Mouse (Mus musculus) megakaryocyte, embryonic 14.5 days (primary cell): ENCODE results near the gene Guk1. TPM values are rescaled to one million over a fixed set of nuclear protein-coding genes. Genes with fewer than 3 reads are reported as not detected.

Source experiments
- H3K27me3 ChIP-seq: replicated peaks from 2 replicates; pipeline ENCODE3; 2012; ENCODE audit warnings: inconsistent platforms
- H3K36me3 ChIP-seq: replicated peaks from 2 replicates; pipeline ENCODE3; 2012; ENCODE audit warnings: low read length, inconsistent platforms, mixed read lengths
- H3K4me1 ChIP-seq: 2 replicates; pipeline ENCODE4 v1.6.1; 2012; ENCODE audit warnings: inconsistent platforms
- H3K4me3 ChIP-seq: replicated peaks from 2 replicates; pipeline ENCODE3; 2012; ENCODE audit warnings: moderate library complexity, mild to moderate bottlenecking, inconsistent platforms
- H3K9me3 ChIP-seq: 2 replicates; pipeline ENCODE4 v1.6.1; 2012; ENCODE audit warnings: inconsistent platforms
- FLI1 ChIP-seq: IDR thresholded peaks from 2 replicates; pipeline ENCODE4 v1.6.1; 2012; ENCODE audit warnings: low read length, inconsistent platforms, mixed read lengths
- GATA1 ChIP-seq: IDR thresholded peaks from 3 replicates; pipeline ENCODE4 v1.6.1; 2012; ENCODE audit warnings: mixed read lengths, low read length, inconsistent platforms, borderline replicate concordance
- polyA plus RNA-seq: library from polyadenylated mRNA; stranded (reverse); fragments of >175 nt; gene quantifications from 2 replicates; pipeline ENCODE4 v1.2.3, GENCODE M21; 2012; ENCODE audit warnings: low replicate concordance; ENCODE audit not compliant: insufficient read depth

The Guk1 gene
- polyA plus RNA-seq, 1 experiment: 19.3 TPM

GRCm38 (mm10) chr11:59141772-59142370, 50.1 kb downstream of the Guk1 start:
- no peaks in the 10 kb centered on the region for H3K36me3 ChIP-seq
- H3K27me3 ChIP-seq: peaks cover 66% of the 10 kb centered on the region
- no peaks in the 10 kb centered on the region for H3K9me3 ChIP-seq
- H3K4me3 ChIP-seq: no peak overlapping the region
- H3K4me1 ChIP-seq: peaks cover 6% of the 10 kb centered on the region
- TF ChIP-seq FLI1: no peak
- TF ChIP-seq GATA1: no peak

- no peak overlapping the region for H3K4me3 ChIP-seq
- H3K36me3 ChIP-seq: no peaks in the 10 kb centered on the region
- H3K27me3 ChIP-seq: peaks cover 88% of the 10 kb centered on the region
- H3K9me3 ChIP-seq: peaks cover 5% of the 10 kb centered on the region; the same call in 1 of the 2 replicates
- H3K4me1 ChIP-seq: peaks cover 26% of the 10 kb centered on the region
- TF ChIP-seq GATA1: no peak
- TF ChIP-seq FLI1: no peak
Observed at GRCm38 (mm10) chr11:59138537-59139486, 53.2 kb downstream of the Guk1 start.

DNA sequence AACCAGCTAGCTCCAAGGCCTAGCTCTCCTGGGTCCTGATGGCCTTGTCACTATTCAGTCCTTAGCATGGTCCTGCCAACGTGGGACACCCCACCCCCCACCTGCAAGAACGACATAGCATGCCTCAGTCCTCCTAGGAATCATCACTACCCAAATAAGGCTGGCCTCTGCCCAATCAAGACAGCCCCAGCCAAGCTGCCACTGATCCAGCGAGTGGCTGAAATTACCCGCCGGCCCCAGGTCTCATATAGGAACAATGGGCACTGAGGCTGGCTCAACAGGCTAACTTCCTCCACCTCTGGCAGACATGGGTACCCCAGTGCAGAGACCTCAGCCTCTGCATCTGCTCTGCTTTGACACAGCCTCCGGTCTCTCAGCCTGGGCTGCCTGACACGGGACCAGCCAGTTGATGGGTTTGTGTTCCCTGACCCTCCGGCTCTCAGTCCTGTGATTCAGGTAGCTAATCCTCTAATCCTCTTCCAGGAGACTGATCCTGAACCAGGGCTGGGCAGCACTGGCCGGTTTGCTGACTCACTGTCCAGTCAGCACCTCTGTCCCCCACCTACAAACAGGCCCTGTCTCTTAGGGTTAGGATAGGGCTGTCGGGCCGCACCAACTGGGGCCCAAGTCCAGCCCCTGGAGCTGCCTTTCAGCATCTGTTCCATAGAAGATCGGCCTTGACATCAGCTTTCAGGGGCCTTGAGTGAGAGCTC, 54.9 kb downstream of the Guk1 start:
- no peak for TF ChIP-seq GATA1
- no peak for TF ChIP-seq FLI1
- Histone ChIP-seq H3K4me1 (peaks cover 26% of the 10 kb centered on the region; the same call in 1 of the 2 replicates), H3K27me3 (peaks cover 96% of the 10 kb centered on the region), H3K36me3 (no peaks in the 10 kb centered on the region), H3K4me3 (no peak overlapping the region), H3K9me3 (peaks cover 5% of the 10 kb centered on the region; the same call in 1 of the 2 replicates)

- peak within 1 kb of the TSS; percentile 14 for H3K4me3 ChIP-seq
- TF ChIP-seq FLI1 (no peak), GATA1 (no peak)
- H3K4me1 ChIP-seq: peaks cover 23% of the 10 kb centered on the region; the same call in 1 of the 2 replicates
- no peaks in the 10 kb centered on the region for H3K36me3 ChIP-seq
- peaks cover 97% of the 10 kb centered on the region for H3K27me3 ChIP-seq
- H3K9me3 ChIP-seq: peaks cover 5% of the 10 kb centered on the region; the same call in 1 of the 2 replicates
Observed at GRCm38 (mm10) chr11:59135904-59136452, 56.0 kb downstream of the Guk1 start, which contains the start of gene Obscn. Gene Obscn, minus strand, starts transcription at chr11:59136402.

- Histone ChIP-seq H3K4me3 (no peak overlapping the region), H3K4me1 (peaks cover 23% of the 10 kb centered on the region; the same call in 1 of the 2 replicates), H3K9me3 (peaks cover 5% of the 10 kb centered on the region; the same call in 1 of the 2 replicates), H3K27me3 (peaks cover 95% of the 10 kb centered on the region), H3K36me3 (no peaks in the 10 kb centered on the region)
- TF ChIP-seq FLI1 (no peak), GATA1 (no peak)
Observed at GRCm38 (mm10) chr11:59135051-59135820, 56.8 kb downstream of the Guk1 start.

GRCm38 (mm10) chr11:59134373-59134997, 57.5 kb downstream of the Guk1 start:
- Histone ChIP-seq H3K9me3 (peaks cover 5% of the 10 kb centered on the region; the same call in 1 of the 2 replicates), H3K4me1 (peaks cover 23% of the 10 kb centered on the region; the same call in 1 of the 2 replicates), H3K4me3 (peak overlapping the region; percentile 12), H3K27me3 (peaks cover 94% of the 10 kb centered on the region), H3K36me3 (no peaks in the 10 kb centered on the region)
- TF ChIP-seq GATA1 (no peak), FLI1 (no peak)

Other genes starting within 250 kb of the Guk1 start
- 5.3 and 6.7 TPM in 2 replicates for gene Hist3h2ba, start 243.3 kb downstream of the Guk1 start, polyA plus RNA-seq
- 16.9 TPM in 1 of 2 replicates, not detected in the other for gene Hist3h2a, start 237.5 kb downstream of the Guk1 start, polyA plus RNA-seq
- 11.3 and 13.8 TPM in 2 replicates for gene Trim17, start 237.5 kb downstream of the Guk1 start, polyA plus RNA-seq
- 12.8 and 20.1 TPM in 2 replicates for gene Trim11, start 214.1 kb downstream of the Guk1 start, polyA plus RNA-seq
- 9.6 and 10.4 TPM in 2 replicates for gene Obscn, start 55.8 kb downstream of the Guk1 start, polyA plus RNA-seq
- 2.5 TPM in 1 of 2 replicates, not detected in the other for gene Iba57, start 28.5 kb downstream of the Guk1 start, polyA plus RNA-seq
- gene Gjc2, start 9.0 kb downstream of the Guk1 start, polyA plus RNA-seq: 0.03 TPM in 1 of 2 replicates, not detected in the other
- gene Mrpl55, start 10.3 kb upstream of the Guk1 start, polyA plus RNA-seq: 22.0 and 34.5 TPM in 2 replicates
- 11.5 and 33.5 TPM in 2 replicates for gene 2310033P09Rik, start 16.1 kb upstream of the Guk1 start, polyA plus RNA-seq
- 222 and 240 TPM in 2 replicates for gene Arf1, start 36.1 kb upstream of the Guk1 start, polyA plus RNA-seq
- gene Wnt3a, start 98.5 kb upstream of the Guk1 start, polyA plus RNA-seq: not detected in 2 replicates
- not detected in 2 replicates for gene Wnt9a, start 114.7 kb upstream of the Guk1 start, polyA plus RNA-seq
- gene Prss38, start 183.4 kb upstream of the Guk1 start, polyA plus RNA-seq: not detected in 2 replicates